Mouse (Mus musculus) thymus, postnatal 36 days (tissue): ENCODE data around the gene Syne2.
A peak's percentile ranks its signal among the peaks of the same experiment; 100 is the strongest.

Experiments used
- DNase-seq, 2 experiments: peaks; one replicate each; pipeline ENCODE4 v3.0.0; 2022; ENCODE audit warnings: mixed read lengths in 2 of 2

The Syne2 gene

DNA sequence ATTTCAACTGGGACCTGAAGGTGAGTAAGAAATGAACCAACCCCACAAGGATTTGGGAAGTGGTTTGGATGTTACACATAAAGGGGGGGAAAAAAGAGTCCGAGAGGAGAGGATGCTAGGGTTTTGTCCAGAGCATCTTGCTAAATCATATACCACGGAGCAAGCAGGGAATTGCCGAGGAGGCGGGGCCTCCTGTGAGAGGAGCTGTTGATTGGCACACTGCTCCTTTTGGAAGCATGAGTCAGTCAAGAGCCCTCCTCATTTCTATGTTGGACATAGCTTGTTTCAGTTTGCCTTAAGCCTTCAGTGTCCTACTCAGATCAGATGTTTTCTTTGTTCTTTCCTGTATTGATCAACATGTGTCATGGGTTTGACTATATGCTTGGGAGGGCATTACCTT, 245.1 kb downstream of the Syne2 start:
- no peak for DNase-seq

- no peak for DNase-seq
Observed at GRCm38 (mm10) chr12:76070386-76070785, 252.5 kb downstream of the Syne2 start.

DNA sequence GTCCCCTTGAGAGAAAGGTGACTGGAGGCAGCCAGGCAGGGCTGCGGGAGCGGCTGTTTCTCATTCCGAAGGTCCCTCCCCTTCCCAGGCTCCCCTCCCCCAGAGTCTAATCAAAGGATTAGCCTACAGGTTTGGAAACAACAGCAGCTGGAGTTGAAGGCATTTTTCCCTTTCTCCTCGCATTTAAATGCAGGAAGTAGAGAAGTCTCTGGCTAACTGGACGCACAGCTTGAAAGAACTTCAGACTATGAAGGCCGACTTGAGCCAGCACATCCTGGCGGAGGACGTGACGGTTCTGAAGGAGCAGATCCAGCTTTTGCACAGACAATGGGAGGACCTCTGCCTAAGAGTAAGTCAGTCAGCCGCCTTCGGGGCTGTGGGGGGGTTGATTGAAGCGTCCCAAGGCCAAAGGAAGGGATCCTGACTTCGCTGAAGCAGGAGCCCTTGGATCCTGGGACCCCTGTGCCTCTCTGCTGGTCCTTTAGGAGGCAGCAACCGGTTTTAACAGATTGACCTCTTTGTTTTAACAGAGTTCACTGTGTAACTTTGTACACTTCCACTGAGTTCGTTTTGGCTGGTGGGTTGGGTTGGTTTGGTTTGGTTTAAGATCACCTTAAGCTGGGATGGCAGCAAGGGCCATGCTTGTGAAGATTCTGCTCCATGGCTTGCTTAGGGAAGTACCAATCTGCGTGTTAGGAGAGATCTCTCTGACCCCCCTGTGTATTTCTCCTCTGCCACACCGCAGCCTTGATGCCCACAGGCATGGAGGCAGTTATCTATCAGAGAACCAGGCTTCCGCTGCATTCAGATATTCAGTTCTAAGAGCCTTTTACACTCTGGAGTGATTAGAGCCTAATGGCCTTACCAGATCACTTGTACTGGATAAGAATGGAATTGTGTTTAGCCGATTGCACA, 254.3 kb downstream of the Syne2 start:
- no peak for DNase-seq

GRCm38 (mm10) chr12:76073066-76073826, 255.3 kb downstream of the Syne2 start:
- DNase-seq = no peak

DNA sequence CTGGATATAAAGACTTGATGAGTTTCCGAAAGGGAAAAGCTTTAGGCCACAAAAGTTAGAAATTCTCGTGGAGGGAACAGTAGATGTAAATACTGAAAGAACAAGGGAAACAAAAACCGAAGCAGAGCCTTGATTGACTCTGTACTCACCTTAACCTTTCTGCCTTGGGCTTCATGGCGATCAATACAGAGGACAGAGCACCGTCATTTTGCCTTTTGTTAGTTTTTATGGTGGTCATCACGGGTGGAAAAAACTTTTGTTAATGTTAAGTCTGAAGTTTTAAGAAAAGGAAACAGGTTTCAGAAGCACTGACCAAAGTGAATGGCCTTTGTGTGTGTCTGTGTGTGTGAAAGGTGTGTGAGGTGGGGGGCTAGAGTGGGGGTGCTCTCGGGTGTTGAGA, 256.0 kb downstream of the Syne2 start:
- DNase-seq = no peak

GRCm38 (mm10) chr12:76080876-76081556, 263.1 kb downstream of the Syne2 start:
- no peak for DNase-seq

- DNase-seq = no peak
Observed at GRCm38 (mm10) chr12:76081557-76082211, 263.8 kb downstream of the Syne2 start.

- no peak for DNase-seq
Observed at GRCm38 (mm10) chr12:76085066-76085465, 267.1 kb downstream of the Syne2 start.

DNA sequence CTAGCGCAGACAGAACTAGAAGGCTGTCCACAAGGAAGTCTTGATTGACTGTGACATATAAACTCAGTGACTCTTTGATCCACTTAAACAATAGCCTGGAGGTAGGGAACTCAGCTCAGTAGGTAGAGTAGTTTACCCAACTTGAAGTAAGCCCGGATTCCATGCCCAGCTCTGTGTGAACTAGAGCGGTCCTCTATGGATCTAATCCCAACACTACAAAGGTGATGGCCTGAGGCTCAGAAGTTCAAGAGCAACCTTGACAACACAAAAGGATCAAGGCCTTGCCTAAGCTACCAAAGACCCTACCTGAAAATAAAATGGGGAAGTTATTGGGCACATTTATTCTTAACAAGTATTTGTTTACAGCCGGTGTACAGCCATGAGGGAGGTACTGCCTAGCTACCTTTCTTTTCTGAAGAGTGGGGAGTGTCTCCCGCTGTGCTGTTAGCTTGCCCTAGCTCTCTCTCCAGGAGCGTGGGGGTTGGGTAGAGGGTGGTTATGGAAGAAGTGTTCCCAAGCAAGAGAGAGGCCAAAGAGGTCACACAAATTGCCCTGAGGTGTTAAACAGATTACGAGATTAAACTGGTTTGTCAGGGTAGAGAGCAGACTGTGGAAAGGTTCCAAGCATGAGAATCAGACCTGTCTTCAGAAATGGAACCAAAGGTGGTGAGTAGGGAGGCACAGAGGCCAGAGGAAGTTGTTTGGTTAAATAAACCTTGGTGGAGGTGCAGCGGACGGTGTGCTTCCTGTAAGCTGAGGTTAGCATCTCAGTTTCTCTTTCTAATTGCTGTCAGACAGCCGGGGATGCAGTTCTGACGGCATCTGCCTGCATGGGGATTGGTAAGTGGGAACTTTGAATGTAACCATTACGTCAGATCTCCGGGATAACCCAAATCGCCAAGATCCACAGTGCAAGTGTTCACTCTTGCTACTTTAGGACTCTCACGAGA, 268.3 kb downstream of the Syne2 start:
- DNase-seq = peak; percentile 20 to 21

- peak; percentile 24 to 26 for DNase-seq
Observed at GRCm38 (mm10) chr12:76087025-76087424, 269.1 kb downstream of the Syne2 start.

DNA sequence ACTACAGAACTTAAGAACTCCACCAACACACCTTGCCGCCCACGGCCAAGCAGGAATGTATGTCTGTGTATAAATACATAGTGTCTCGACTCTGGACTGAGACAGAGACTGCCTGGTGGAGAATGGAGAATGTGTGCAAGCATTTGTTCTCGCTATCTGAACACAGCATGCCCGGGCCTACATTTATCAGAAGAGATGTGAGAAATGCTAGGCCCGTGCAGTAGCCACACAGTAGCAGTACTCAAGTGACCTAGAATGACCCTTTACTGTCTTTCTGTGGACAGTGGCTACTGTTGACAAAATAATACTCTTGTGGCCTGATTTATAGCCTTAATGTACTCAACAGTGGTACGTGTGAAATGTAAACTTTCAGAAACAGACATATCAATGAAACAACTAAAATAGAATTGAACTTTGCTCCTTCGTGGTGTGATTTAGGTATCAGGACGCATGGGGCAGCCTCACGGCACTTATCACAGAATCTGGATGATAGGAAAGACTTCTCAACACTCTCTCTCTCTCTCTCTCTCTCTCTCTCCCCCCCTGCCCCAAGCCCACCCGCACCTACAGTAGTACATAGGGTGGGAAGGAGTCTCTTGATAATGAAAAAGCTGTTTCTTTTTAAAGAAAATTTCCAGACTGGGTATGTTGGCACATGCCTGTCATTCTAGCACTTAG, 275.0 kb downstream of the Syne2 start:
- DNase-seq = no peak

GRCm38 (mm10) chr12:76093613-76094588, 276.0 kb downstream of the Syne2 start:
- no peak for DNase-seq

DNA sequence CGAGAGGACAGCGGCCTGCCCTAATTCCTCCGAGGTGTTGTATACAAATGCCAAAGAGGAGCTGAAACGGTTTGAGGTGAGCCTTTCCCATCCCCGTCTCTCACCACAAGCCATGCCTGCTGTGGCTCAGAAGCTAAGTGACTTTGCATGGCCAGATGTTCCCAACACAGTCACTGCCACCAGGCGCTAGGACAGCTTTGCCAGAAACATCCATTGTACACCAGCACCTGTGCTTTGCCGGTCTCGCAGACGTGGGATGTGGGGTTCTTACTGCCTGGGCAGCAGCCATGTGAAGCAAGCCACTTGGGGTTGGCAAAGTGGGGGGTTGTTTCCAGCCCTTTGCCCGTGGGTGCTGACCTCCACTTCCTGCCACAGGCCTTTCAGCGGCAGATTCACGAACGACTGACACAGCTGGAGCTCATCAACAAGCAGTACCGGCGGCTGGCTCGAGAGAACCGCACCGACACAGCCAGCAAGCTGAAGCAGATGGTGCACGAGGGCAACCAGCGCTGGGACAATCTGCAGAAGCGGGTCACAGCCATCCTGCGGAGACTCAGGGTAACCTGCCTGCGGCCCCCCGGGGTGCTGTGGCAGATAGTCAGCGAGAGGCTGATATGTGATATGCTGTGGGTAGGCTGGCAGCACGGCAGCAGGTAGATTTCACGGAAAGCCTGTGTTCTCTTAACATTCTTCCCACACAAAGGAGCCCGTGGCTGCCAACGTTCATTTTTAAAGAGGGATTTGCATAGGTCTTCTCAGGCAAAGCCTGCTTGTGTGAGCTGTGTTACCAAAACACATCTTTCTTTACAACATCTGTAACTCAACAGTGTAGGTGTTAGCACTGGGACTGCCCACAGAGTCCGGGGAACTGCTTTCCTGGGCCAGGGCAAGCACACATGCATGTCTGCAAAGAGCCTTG, 277.4 kb downstream of the Syne2 start:
- DNase-seq = peak; percentile 58 to 68

GRCm38 (mm10) chr12:76102621-76103020, 284.7 kb downstream of the Syne2 start:
- DNase-seq = no peak

DNA sequence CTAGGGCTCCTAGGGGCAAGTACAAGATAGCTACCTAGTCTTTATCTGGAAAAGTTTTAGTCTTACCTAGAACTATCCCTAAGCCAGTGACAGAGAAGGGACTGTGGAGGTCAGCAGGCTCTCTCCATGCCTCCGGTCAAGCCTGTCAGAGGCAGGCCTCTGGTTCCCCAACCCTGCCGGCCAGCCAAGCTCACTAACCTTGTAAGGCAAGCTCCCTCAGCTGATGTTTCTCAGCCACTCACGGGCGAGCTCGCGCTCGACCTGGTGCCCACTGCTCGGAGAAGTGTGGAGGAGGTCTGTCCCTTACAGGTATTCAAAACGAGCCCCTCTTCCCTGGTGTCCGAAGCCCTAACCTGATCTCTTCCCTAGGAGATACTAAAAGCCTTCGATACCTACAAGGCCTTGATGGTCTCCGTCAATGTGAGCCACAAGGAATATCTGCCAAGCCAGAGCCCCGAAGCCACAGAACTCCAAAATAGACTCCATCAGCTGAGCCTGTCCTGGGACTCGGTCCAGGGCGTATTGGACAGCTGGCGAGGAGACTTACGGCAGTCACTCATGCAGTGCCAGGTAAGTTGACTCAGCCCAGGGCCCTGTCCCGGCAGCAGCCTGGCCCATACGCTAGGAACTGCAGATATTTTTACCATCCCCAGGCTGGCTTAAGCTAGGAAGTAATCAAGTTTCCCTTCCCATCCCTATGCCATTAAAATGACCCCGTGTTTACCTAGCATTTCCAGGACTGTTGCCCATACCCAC, 286.8 kb downstream of the Syne2 start:
- DNase-seq = no peak

DNA sequence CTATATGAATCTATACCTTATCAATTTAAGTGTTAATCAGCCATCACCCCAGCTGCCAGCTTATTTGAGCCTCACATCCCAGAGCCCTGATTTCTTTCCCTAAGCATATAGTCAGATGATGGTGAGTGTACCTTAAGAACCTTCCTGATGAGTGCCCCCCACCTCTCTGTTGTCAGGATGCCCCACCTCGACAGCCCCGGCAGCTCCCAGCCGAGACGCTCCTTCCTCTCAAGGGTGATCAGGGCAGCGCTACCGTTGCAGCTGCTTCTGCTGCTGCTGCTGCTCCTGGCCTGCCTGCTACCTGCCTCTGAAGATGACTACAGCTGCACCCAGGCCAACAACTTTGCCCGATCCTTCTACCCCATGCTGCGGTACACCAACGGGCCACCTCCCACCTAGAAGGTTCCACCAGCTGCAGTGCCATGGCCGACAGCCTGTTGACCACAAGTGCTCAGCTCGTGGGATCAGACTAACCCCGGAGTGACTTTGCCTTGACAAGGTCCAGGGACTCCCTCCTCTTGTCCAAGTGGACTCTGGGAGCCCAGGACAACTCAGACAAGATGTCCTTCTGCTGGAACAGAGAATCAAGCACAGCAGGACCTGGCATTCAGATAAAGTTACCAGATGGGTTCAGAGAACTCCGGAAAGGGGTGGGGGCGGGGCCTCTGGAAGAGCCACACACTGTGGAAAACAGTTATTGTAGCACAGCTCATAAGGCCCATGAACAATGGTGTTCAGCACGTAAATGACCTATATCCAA, 291.9 kb downstream of the Syne2 start:
- no peak for DNase-seq

- DNase-seq = no peak
Observed at GRCm38 (mm10) chr12:76111046-76111445, 293.1 kb downstream of the Syne2 start.
